Mouse (Mus musculus) kidney, adult 2 months (tissue): ENCODE results near the gene Spns3.

Experiments
- CTCF ChIP-seq: fragments of 200-500 bp; conservative IDR thresholded peaks from 2 replicates; pipeline ENCODE4 v1.5.1; 2011; ENCODE audit warnings: low read depth, mild to moderate bottlenecking, control low read depth, low read length, moderate library complexity, mixed read lengths; ENCODE audit not compliant: insufficient read depth, insufficient read length
- POLR2A ChIP-seq: fragments of 200-500 bp; IDR thresholded peaks from one replicate; pipeline ENCODE4 v1.6.1; 2011; ENCODE audit warnings: low read depth, low read length, control low read depth

DNA sequence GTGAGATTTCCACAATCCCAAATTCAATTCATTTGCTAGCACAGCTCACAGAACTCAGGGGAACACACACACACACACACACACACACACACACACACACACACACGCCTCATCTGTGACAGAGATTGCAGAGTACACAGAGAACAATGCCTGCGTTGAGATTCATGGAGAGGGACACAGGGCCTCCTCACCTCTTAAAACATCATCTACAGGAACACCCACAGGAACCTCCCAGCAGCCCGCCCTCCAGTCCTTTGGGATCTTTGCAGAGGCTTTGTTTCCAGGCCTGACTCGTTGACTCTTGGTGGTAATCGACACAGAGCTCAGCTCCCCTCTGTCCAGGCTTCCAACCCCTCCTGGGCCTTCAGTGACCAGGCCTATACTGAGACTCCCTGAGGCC is 73.1 kb downstream of the Spns3 start:
- TF ChIP-seq POLR2A: no peak
- TF ChIP-seq CTCF: no peak
